Comparison of ENCODE assay signal across 9 mouse cellular contexts in the genomic region with DNA sequence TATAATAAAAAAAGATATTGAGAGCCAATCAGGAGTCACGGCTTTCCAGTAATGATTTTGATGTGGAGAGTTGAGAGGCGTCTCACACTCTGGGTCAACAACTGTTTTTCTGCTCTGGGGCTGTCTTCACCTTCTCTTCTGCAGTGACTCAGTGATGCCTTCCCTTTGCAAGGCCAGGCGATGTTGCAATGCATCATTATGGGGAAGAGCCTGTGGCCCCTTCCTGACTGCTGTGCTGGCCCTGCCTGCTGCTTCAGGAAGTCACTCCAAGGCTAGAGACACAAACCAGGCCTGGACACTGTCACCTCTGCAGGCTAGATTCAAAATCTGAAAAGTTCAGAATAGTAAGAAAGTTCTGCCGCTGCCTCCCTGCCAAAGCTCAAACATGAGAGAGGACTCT. TPM values are rescaled to one million over a fixed set of nuclear protein-coding genes. Genes with fewer than 3 reads are reported as not detected.
A peak's percentile ranks its signal among the peaks of the same experiment; 100 is the strongest.
DNase-seq lines count a peak whose midpoint lies in the region; ATAC-seq lines count a peak whose summit lies in the region.
"Had no signal": no experiment of that assay in that cellular context is flagged by ENCODE, and none has a peak within 500 bp of the region (broad histone marks: within the 10 kb centered on the region; RNA-seq: fewer than 3 reads in every experiment).

No protein-coding gene starts in this region.

- ATAC-seq in common myeloid progenitor, adult 5-6 weeks (replicated peaks; ENCODE audit: low read depth, poor library complexity, severe bottlenecking), result peak; percentile 74
- peak; percentile 93 for ATAC-seq in megakaryocyte progenitor cell, adult 5-6 weeks (replicated peaks; ENCODE audit: poor library complexity)
- no peak for ATAC-seq in CD4-positive, CD25-positive, alpha-beta regulatory T cell, adult 4 months

- peak; percentile 16 for DNase-seq in layer of hippocampus, adult 9-11 months
- DNase-seq in layer of hippocampus, postnatal 10 days (ENCODE audit: low spot score in 2 of 2), result no peak
- DNase-seq in adrenal gland, adult 2 months, result peak; percentile 72
- DNase-seq in B cell, adult 2 months, result no peak
- no peak for DNase-seq in thymus, postnatal 4 days
- DNase-seq: kidney, adult 9 months had no signal

RNA-seq across cellular contexts. Expression of a gene that starts 11.9 kb away (rescaled TPM):
- 1 to 10 TPM; 5.0 to 6.4 TPM for total RNA-seq in layer of hippocampus, postnatal 10 days (2021)
- total RNA-seq in adrenal gland, adult 2 months (2021), result 1 to 10 TPM; 6.6 to 10.0 TPM
- 7.3 and 8.2 TPM in 2 replicates for polyA plus RNA-seq in adrenal gland, adult 2 months (2012; rRNA removed)
- 36.8 and 41.2 TPM in 2 replicates for total RNA-seq in common myeloid progenitor, adult 5-6 weeks (2017)
- total RNA-seq in megakaryocyte progenitor cell, adult 5-6 weeks (2015), result 14.6 and 16.3 TPM in 2 replicates
- total RNA-seq in megakaryocyte progenitor cell, adult 5-6 weeks (2017), result 20.0 and 23.5 TPM in 2 replicates
- not detected for polyA plus RNA-seq in CD4-positive, CD25-positive, alpha-beta regulatory T cell, adult 4 months (2017; shearing (Covaris generic))

Comparison
In these comparisons a context has a peak if more than half of its experiments do, and no peak if none do; other contexts are left out.
1. DNase-seq: peak in layer of hippocampus, adult 9-11 months (single experiment) and adrenal gland, adult 2 months (single experiment); none in layer of hippocampus, postnatal 10 days (0 of 2), B cell, adult 2 months (0 of 2) and thymus, postnatal 4 days (single experiment).